Mouse (Mus musculus): Measurements from ENCODE around the gene Kalrn. TPM values are rescaled to one million over a fixed set of nuclear protein-coding genes. Genes with fewer than 3 reads are reported as not detected.

The Kalrn gene
- polyA plus RNA-seq, 1 experiment from 2014 or later = 11.3 TPM

DNA sequence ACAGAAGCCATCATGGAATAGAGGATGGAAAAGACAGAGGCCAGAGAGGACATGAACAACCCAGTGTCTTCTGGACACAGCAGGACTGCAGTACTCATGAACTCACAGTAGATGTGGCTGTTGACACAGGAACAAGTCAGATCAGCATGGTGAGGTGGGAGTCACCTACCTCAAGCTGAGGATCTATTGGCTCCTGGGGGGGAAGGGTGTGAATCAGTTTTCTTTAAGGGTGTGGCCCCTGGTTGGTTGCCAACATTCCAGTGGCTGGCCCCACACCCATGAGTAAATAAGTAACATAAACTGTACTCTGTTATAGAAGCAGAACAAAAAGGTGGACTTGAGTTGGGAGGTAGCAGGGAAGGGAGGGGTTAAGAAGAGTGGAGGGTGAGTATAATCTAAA lies 298.7 kb downstream of the Kalrn start:
- H3K36me3 ChIP-seq = no peaks in the 10 kb centered on the region
- no peaks in the 10 kb centered on the region for H3K9me3 ChIP-seq (replicated peaks)
- no peaks in the 10 kb centered on the region for H3K27me3 ChIP-seq (ENCODE audit: low read depth, poor library complexity, severe bottlenecking)
- no peak overlapping the region for H3K27ac ChIP-seq (replicated peaks)
- no peak for DNase-seq (ENCODE audit: low spot score)
- no peak overlapping the region for H3K4me3 ChIP-seq
- H3K4me1 ChIP-seq = 0 out of 2 replicates have a peak, but pooled peaks cover 4% of the 10 kb centered on the region

GRCm38 (mm10) chr16:34271476-34271875 lies 301.9 kb downstream of the Kalrn start:
- Histone ChIP-seq H3K36me3 (no peaks in the 10 kb centered on the region), H3K4me1 (no peaks in the 10 kb centered on the region)
- 92% methylated on average over 5 of the region's 5 CpGs for WGBS

GRCm38 (mm10) chr16:34270681-34271080 lies 302.7 kb downstream of the Kalrn start:
- Histone ChIP-seq H3K9me3 (replicated peaks) (no peaks in the 10 kb centered on the region), H3K4me1 (no peaks in the 10 kb centered on the region)
- WGBS = 85% methylated on average over 2 of the region's 2 CpGs

More at GRCm38 (mm10) chr16:34271476-34271875, 301.9 kb downstream of the Kalrn start:
- H3K27me3 ChIP-seq (ENCODE audit: low read depth, poor library complexity, severe bottlenecking) = no peaks in the 10 kb centered on the region
- H3K9me3 ChIP-seq (replicated peaks) = no peaks in the 10 kb centered on the region
- no peak for DNase-seq (ENCODE audit: low spot score)
- no peak overlapping the region for H3K27ac ChIP-seq (replicated peaks)
- H3K4me3 ChIP-seq = no peak overlapping the region

DNA sequence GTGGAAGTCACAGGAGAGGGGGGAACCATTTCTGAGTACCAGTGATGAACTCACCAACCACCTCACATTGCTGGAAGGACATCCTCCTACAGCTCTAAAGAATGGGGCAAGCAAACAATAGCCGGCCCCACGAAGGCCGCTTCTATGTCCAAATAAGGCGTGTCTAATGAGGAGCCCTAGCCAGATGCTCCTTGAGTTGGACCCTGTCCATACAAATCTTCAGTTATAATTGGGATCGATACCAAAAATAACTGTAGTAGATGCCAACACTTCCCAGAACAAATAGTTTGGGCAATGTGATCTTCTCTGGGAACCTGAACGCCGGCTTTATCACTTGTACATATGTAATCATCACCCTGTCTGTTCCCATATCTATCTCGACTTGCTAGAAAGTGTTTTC lies 303.7 kb downstream of the Kalrn start:
- no peak for DNase-seq (ENCODE audit: low spot score)
- 94% methylated on average over 8 of the region's 8 CpGs for WGBS
- Histone ChIP-seq H3K36me3 (no peaks in the 10 kb centered on the region), H3K4me1 (peaks cover 7% of the 10 kb centered on the region), H3K27ac (replicated peaks) (no peak overlapping the region), H3K4me3 (no peak overlapping the region), H3K27me3 (ENCODE audit: low read depth, poor library complexity, severe bottlenecking) (no peaks in the 10 kb centered on the region), H3K9me3 (replicated peaks) (no peaks in the 10 kb centered on the region)

More at GRCm38 (mm10) chr16:34270681-34271080, 302.7 kb downstream of the Kalrn start:
- Histone ChIP-seq H3K4me3 (no peak overlapping the region), H3K27ac (replicated peaks) (no peak overlapping the region), H3K36me3 (no peaks in the 10 kb centered on the region), H3K27me3 (ENCODE audit: low read depth, poor library complexity, severe bottlenecking) (no peaks in the 10 kb centered on the region)
- no peak for DNase-seq (ENCODE audit: low spot score)

- DNase-seq (ENCODE audit: low spot score) = no peak
- Histone ChIP-seq H3K9me3 (replicated peaks) (no peaks in the 10 kb centered on the region), H3K36me3 (no peaks in the 10 kb centered on the region), H3K27ac (replicated peaks) (no peak overlapping the region), H3K27me3 (ENCODE audit: low read depth, poor library complexity, severe bottlenecking) (no peaks in the 10 kb centered on the region), H3K4me3 (no peak overlapping the region), H3K4me1 (peaks cover 19% of the 10 kb centered on the region)
- 100% methylated on average over 1 of the region's 1 CpGs for whole genome bisulfite sequencing
Measured at GRCm38 (mm10) chr16:34267751-34268150, 305.6 kb downstream of the Kalrn start.

GRCm38 (mm10) chr16:34264671-34265070 lies 308.7 kb downstream of the Kalrn start:
- H3K4me3 ChIP-seq = no peak overlapping the region
- H3K9me3 ChIP-seq (replicated peaks) = no peaks in the 10 kb centered on the region
- no peaks in the 10 kb centered on the region for H3K36me3 ChIP-seq
- H3K27ac ChIP-seq (replicated peaks) = no peak overlapping the region
- H3K4me1 ChIP-seq = peaks cover 32% of the 10 kb centered on the region
- WGBS = 90% methylated on average over 3 of the region's 3 CpGs
- DNase-seq (ENCODE audit: low spot score) = no peak
- no peaks in the 10 kb centered on the region for H3K27me3 ChIP-seq (ENCODE audit: low read depth, poor library complexity, severe bottlenecking)

DNA sequence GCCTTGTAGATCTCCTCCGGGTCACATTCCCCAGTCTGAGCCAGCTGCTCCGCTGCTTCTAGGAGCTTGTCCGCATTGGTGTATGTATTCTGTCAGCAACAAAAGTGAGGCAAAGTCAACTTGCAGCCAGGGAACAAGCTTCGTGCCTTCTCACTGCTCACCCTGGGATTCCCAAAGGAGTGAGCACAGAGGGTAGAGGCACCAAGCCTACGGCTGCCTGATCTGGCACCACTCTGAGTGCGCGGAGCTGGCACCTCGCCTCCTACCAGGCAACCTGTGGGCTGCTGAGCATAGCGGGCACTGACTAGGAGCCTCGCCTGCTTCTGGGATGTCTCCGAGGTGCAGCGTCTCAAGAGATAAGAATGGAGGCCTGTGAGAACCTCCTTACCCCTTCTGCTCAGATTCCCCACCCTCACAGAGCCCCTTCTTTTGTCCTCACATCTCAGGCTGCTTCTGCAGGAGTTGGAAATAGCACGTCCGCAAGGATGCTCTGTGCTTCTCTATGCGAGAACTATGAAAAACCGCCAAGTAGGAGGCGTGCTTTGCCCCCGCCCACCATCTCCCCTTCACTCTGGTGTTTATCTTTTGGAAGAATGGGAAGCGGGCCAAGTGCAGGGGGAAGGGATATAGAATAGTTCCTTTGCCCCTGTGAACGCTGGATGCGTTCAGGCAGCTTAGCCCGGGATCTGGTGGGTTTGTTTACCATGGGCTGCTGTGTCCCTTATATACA lies 310.4 kb downstream of the Kalrn start:
- 82% methylated on average over 22 of the region's 22 CpGs for WGBS
- H3K4me3 ChIP-seq = no peak overlapping the region
- DNase-seq (ENCODE audit: low spot score) = no peak

GRCm38 (mm10) chr16:34260971-34261924 lies 312.1 kb downstream of the Kalrn start:
- Histone ChIP-seq H3K27ac (replicated peaks) (peak overlapping the region; percentile 33; the same call in 1 of the 2 replicates), H3K4me1 (peaks cover 32% of the 10 kb centered on the region), H3K36me3 (peaks cover 1% of the 10 kb centered on the region), H3K9me3 (replicated peaks) (no peaks in the 10 kb centered on the region), H3K4me3 (no peak overlapping the region), H3K27me3 (ENCODE audit: low read depth, poor library complexity, severe bottlenecking) (no peaks in the 10 kb centered on the region)
- DNase-seq (ENCODE audit: low spot score) = no peak
- 29% methylated on average over 10 of the region's 10 CpGs for WGBS

More for the DNA sequence above, 310.4 kb downstream of the Kalrn start:
- H3K27ac ChIP-seq (replicated peaks) = peak overlapping the region; percentile 49
- peaks cover 32% of the 10 kb centered on the region for H3K4me1 ChIP-seq
- no peaks in the 10 kb centered on the region for H3K9me3 ChIP-seq (replicated peaks)
- no peaks in the 10 kb centered on the region for H3K27me3 ChIP-seq (ENCODE audit: low read depth, poor library complexity, severe bottlenecking)
- no peaks in the 10 kb centered on the region for H3K36me3 ChIP-seq

DNA sequence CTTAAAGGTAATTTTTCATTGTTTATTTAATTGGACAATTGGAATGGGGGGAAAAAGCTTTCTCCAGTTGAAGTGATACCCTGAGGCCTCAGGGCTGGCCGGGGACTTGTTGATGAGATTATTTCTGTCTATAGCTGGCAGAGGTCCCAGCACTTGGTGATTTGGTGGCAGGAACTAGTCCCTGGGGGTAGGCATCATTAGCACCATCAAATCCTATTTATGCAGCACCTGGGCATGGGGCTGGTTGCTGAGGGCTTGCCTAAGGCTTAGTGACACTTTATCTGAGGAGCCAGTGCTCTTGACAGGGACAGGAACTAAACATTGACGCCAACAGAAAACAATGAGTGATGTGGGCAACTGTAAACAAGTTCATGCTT lies 318.7 kb downstream of the Kalrn start:
- WGBS = 71% methylated on average over 2 of the region's 2 CpGs
- Histone ChIP-seq H3K4me1 (0 out of 2 replicates have a peak, but pooled peaks cover 9% of the 10 kb centered on the region), H3K9me3 (replicated peaks) (no peaks in the 10 kb centered on the region), H3K27ac (replicated peaks) (no peak overlapping the region), H3K36me3 (peaks cover 33% of the 10 kb centered on the region), H3K4me3 (no peak overlapping the region), H3K27me3 (ENCODE audit: low read depth, poor library complexity, severe bottlenecking) (no peaks in the 10 kb centered on the region)
- no peak for DNase-seq (ENCODE audit: low spot score)

GRCm38 (mm10) chr16:34254002-34254645 lies 319.2 kb downstream of the Kalrn start:
- no peak for DNase-seq (ENCODE audit: low spot score)
- Histone ChIP-seq H3K27ac (replicated peaks) (no peak overlapping the region), H3K27me3 (ENCODE audit: low read depth, poor library complexity, severe bottlenecking) (no peaks in the 10 kb centered on the region), H3K4me3 (no peak overlapping the region), H3K4me1 (0 out of 2 replicates have a peak, but pooled peaks cover 9% of the 10 kb centered on the region), H3K9me3 (replicated peaks) (no peaks in the 10 kb centered on the region; the same call in 1 of the 2 replicates), H3K36me3 (peaks cover 37% of the 10 kb centered on the region)
- 81% methylated on average over 4 of the region's 4 CpGs for WGBS

DNA sequence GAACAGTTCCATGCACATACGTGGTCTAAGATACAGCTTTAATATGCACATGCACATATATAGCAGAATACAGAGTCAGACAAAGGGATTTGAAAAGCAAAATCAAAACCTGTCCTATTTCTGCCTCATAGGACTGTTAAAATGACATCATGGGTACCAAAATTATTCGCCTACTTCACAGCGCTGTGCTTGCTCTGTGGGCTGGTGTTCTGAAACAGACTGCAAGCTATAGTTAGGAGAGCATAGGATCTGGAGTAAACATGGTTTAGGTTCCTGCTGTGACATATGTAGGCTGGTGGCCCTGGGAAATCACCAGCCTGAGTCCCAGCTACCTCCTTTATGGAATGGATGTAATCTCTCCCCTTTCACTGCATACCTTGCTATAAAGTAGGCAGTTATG lies 320.7 kb downstream of the Kalrn start:
- DNase-seq (ENCODE audit: low spot score) = no peak
- Histone ChIP-seq H3K4me3 (no peak overlapping the region), H3K27ac (replicated peaks) (no peak overlapping the region), H3K36me3 (peaks cover 40% of the 10 kb centered on the region), H3K4me1 (0 out of 2 replicates have a peak, but pooled peaks cover 14% of the 10 kb centered on the region), H3K9me3 (replicated peaks) (no peaks in the 10 kb centered on the region; the same call in 1 of the 2 replicates), H3K27me3 (ENCODE audit: low read depth, poor library complexity, severe bottlenecking) (no peaks in the 10 kb centered on the region)
- whole genome bisulfite sequencing = 96% methylated on average over 3 of the region's 3 CpGs

GRCm38 (mm10) chr16:34248256-34248655 lies 325.1 kb downstream of the Kalrn start:
- DNase-seq (ENCODE audit: low spot score) = no peak
- Histone ChIP-seq H3K9me3 (replicated peaks) (no peaks in the 10 kb centered on the region; the same call in 1 of the 2 replicates), H3K4me1 (0 out of 2 replicates have a peak, but pooled peaks cover 5% of the 10 kb centered on the region), H3K36me3 (peaks cover 29% of the 10 kb centered on the region), H3K4me3 (no peak overlapping the region), H3K27me3 (ENCODE audit: low read depth, poor library complexity, severe bottlenecking) (no peaks in the 10 kb centered on the region), H3K27ac (replicated peaks) (no peak overlapping the region)
- 44% methylated on average over 4 of the region's 4 CpGs for WGBS

All from midbrain, embryonic 10.5 days (tissue).